Mouse (Mus musculus) kidney, embryonic 15.5 days (tissue): ENCODE measurements around the gene Satb1. TPM values are rescaled to one million over a fixed set of nuclear protein-coding genes. Genes with fewer than 3 reads are reported as not detected.

ENCODE experiments used
- ATAC-seq: fragments of 200-750 bp; cut with Nextera tagmentation; replicated peaks from 2 replicates; pipeline ENCODE4 v1.8.0; 2017; ENCODE audit warnings: moderate TSS enrichment; ENCODE audit not compliant: low FRiP score
- H3K27ac ChIP-seq: fragments of 300-500 bp; sonication (generic); 2 replicates; pipeline ENCODE4 v1.5.1; 2015; ENCODE audit warnings: mild to moderate bottlenecking, inconsistent platforms
- H3K27me3 ChIP-seq: fragments of 300-500 bp; sonication (generic); 2 replicates; pipeline ENCODE4 v1.6.1; 2015; ENCODE audit warnings: inconsistent platforms
- H3K36me3 ChIP-seq: fragments of 300-500 bp; sonication (generic); 2 replicates; pipeline ENCODE4 v1.6.1; 2015; ENCODE audit warnings: inconsistent platforms
- H3K4me1 ChIP-seq: fragments of 300-500 bp; sonication (generic); 2 replicates; pipeline ENCODE4 v1.6.1; 2015; ENCODE audit warnings: inconsistent platforms
- H3K4me2 ChIP-seq: fragments of 300-500 bp; sonication (generic); 2 replicates; pipeline ENCODE4 v1.6.1; 2015; ENCODE audit warnings: moderate library complexity, mild to moderate bottlenecking, inconsistent platforms
- H3K4me3 ChIP-seq: fragments of 300-500 bp; sonication (generic); replicated peaks from 2 replicates; pipeline ENCODE4 v1.5.1; 2015; ENCODE audit warnings: mild to moderate bottlenecking, inconsistent platforms
- H3K9ac ChIP-seq: fragments of 300-500 bp; sonication (generic); 2 replicates; pipeline ENCODE4 v1.6.1; 2015; ENCODE audit warnings: mild to moderate bottlenecking, inconsistent platforms
- H3K9me3 ChIP-seq: fragments of 300-500 bp; sonication (generic); replicated peaks from 2 replicates; pipeline ENCODE4 v1.6.1; 2016; ENCODE audit warnings: inconsistent platforms
- WGBS: fragments of 180-500 bp; shearing (Covaris S2); methylation state at CpG from one replicate; pipeline ENCODE4 v1.1.7; 2015; ENCODE audit warnings: mixed read lengths; 5-methylcytosine and 5-hydroxymethylcytosine counted together
- polyA plus RNA-seq: library from polyadenylated mRNA; unstranded; fragments of >200 nt; fragmentation: Nextera tagmentation; extraction: Ambion mirVana; gene quantifications from 2 replicates; pipeline ENCODE4 v1.2.1, GENCODE M21; 2015

The Satb1 gene
- polyA plus RNA-seq, 1 experiment from 2014 or later = 6.7 TPM

DNA sequence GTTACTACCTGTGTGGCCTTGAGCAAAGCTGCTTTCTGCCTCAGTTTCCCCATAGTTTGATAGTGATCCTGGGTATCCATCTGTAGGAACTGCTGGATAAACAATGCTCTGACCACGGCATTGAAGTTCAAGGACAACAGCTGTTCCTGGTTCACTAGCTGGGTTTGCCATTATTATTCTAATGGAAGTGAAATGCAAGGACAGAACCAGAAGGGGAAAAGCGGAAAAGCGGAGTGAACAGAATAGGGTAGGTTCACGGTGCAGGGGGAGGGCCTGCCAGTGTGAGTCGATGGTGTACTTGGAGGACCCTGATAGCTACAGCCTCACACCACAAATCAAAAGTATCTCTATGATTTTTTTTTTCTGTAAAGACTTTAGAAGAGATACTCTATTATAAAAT lies 6.4 kb upstream of the Satb1 start:
- H3K27ac ChIP-seq = no peak overlapping the region
- peaks cover 22% of the 10 kb centered on the region for H3K27me3 ChIP-seq
- 85% methylated on average over 5 of the region's 5 CpGs for WGBS
- no peaks in the 10 kb centered on the region for H3K4me1 ChIP-seq
- H3K4me2 ChIP-seq = no peak overlapping the region
- no peak overlapping the region for H3K4me3 ChIP-seq
- H3K36me3 ChIP-seq = no peaks in the 10 kb centered on the region
- H3K9me3 ChIP-seq = no peaks in the 10 kb centered on the region
- no peak overlapping the region for H3K9ac ChIP-seq
- no peak for ATAC-seq

DNA sequence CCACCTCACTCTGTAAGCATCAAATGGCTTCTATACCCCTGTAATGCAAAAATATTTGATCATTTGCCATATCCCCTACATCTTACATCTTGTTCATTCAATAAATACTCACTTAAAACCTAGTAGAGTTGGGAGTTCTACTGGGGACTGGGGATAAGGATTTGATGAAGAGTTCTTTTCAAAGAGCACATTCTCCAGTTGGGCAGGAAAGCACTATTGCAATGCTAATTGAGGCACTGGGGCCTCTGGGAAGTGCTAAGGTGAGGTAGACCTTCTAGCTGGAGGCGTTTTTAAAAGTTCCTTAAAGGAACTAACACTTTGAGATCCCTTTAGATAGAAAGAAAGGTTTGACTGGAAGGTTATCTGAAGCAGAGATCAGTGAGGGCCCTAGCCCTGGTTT lies 3.8 kb upstream of the Satb1 start:
- no peak overlapping the region for H3K27ac ChIP-seq
- no peak for ATAC-seq
- H3K36me3 ChIP-seq = no peaks in the 10 kb centered on the region
- 13% methylated on average over 1 of the region's 1 CpGs for WGBS
- H3K9ac ChIP-seq = no peak overlapping the region
- no peaks in the 10 kb centered on the region for H3K9me3 ChIP-seq
- H3K4me3 ChIP-seq = no peak overlapping the region
- peaks cover 44% of the 10 kb centered on the region for H3K27me3 ChIP-seq
- H3K4me1 ChIP-seq = peaks cover 17% of the 10 kb centered on the region
- no peak overlapping the region for H3K4me2 ChIP-seq

DNA sequence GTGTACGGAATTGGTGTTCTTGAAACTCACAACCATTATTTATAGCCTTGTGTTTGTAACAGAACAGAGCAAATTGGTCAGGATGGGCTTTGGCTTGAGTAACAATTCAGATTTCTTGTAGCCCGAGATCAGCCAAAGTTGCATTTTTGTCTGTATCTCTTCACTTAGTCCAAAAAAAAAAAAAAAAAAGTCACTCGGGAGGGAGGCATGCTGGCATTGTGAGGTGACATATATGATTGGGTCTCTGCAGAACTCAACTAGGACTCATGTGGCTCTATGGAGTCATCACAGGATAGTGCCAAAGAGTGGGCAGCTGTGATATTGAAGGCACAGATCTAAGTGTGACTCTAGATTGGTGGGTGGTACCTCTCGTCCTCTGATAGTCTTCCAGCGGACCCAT lies 3.2 kb upstream of the Satb1 start:
- H3K9ac ChIP-seq = no peak overlapping the region
- ATAC-seq = no peak
- peaks cover 23% of the 10 kb centered on the region for H3K4me1 ChIP-seq
- peaks cover 51% of the 10 kb centered on the region for H3K27me3 ChIP-seq
- H3K4me2 ChIP-seq = no peak overlapping the region
- H3K36me3 ChIP-seq = no peaks in the 10 kb centered on the region
- no peak overlapping the region for H3K4me3 ChIP-seq
- no peaks in the 10 kb centered on the region for H3K9me3 ChIP-seq
- H3K27ac ChIP-seq = no peak overlapping the region
- WGBS = 90% methylated on average over 5 of the region's 5 CpGs

GRCm38 (mm10) chr17:51833578-51834361 lies 680 bp upstream of the Satb1 start:
- H3K9me3 ChIP-seq = no peaks in the 10 kb centered on the region
- H3K4me1 ChIP-seq = peaks cover 23% of the 10 kb centered on the region
- no peaks in the 10 kb centered on the region for H3K36me3 ChIP-seq
- no peak overlapping the region for H3K27ac ChIP-seq
- peak overlapping the region; percentile 100 for H3K4me2 ChIP-seq
- peak overlapping the region; percentile 69 for H3K4me3 ChIP-seq
- 2% methylated on average over 16 of the region's 16 CpGs for WGBS
- H3K27me3 ChIP-seq = peaks cover 68% of the 10 kb centered on the region
- no peak for ATAC-seq
- no peak overlapping the region for H3K9ac ChIP-seq

- ATAC-seq = peak; percentile 71
- no peak overlapping the region for H3K27ac ChIP-seq
- H3K4me1 ChIP-seq = peaks cover 23% of the 10 kb centered on the region
- H3K9me3 ChIP-seq = no peaks in the 10 kb centered on the region
- WGBS = under 1% methylated on average over 22 of the region's 66 CpGs
- H3K4me2 ChIP-seq = peak overlapping the region; percentile 100
- peak overlapping the region; percentile 69 for H3K4me3 ChIP-seq
- H3K9ac ChIP-seq = peak overlapping the region; percentile 49
- H3K36me3 ChIP-seq = no peaks in the 10 kb centered on the region
- peaks cover 79% of the 10 kb centered on the region for H3K27me3 ChIP-seq
Measured at GRCm38 (mm10) chr17:51832421-51832875, 642 bp downstream of the Satb1 start.

GRCm38 (mm10) chr17:51831702-51832420 lies 1.2 kb downstream of the Satb1 start:
- H3K4me3 ChIP-seq = peak overlapping the region; percentile 69
- H3K36me3 ChIP-seq = no peaks in the 10 kb centered on the region
- peaks cover 83% of the 10 kb centered on the region for H3K27me3 ChIP-seq
- peak overlapping the region; percentile 49 for H3K9ac ChIP-seq
- peak; percentile 23; the same call in 1 of the 2 replicates for ATAC-seq
- no peaks in the 10 kb centered on the region for H3K9me3 ChIP-seq
- under 1% methylated on average over 56 of the region's 57 CpGs for WGBS
- H3K27ac ChIP-seq = no peak overlapping the region
- H3K4me2 ChIP-seq = peak overlapping the region; percentile 100
- peaks cover 23% of the 10 kb centered on the region for H3K4me1 ChIP-seq

DNA sequence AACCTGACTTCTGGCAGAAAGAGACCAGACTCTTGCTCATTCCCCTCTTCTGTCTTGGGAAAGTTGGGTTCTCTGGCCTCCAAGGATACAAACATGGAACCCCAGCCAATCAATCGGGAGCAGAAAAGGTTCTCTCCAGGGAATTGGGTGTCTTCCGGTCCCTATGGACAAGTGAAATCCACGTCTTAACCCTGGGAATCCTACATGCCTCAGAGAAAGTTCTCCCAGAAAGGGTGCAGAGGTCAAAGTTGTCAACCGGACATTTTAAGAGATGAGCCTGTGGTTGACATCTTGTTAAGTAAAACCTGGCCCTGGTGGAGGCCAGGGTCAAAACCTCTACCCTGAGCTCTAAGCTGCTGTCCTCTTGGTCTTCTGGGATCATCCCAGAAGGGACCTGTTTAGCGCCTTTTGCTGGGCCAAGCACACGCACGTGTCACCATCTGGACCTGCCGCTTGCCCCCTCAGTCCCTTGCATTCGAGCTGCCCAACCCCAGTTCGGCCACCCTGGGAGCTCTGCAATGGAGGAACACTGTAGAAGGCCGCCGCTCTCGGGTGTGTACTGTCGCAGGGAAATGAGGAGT lies 1.9 kb downstream of the Satb1 start:
- Histone ChIP-seq H3K27me3 (peaks cover 85% of the 10 kb centered on the region), H3K4me3 (peak overlapping the region; percentile 69), H3K27ac (no peak overlapping the region), H3K4me1 (peaks cover 23% of the 10 kb centered on the region), H3K4me2 (peak overlapping the region; percentile 100), H3K36me3 (no peaks in the 10 kb centered on the region), H3K9ac (no peak overlapping the region), H3K9me3 (no peaks in the 10 kb centered on the region)
- 13% methylated on average over 14 of the region's 14 CpGs for WGBS
- no peak for ATAC-seq

DNA sequence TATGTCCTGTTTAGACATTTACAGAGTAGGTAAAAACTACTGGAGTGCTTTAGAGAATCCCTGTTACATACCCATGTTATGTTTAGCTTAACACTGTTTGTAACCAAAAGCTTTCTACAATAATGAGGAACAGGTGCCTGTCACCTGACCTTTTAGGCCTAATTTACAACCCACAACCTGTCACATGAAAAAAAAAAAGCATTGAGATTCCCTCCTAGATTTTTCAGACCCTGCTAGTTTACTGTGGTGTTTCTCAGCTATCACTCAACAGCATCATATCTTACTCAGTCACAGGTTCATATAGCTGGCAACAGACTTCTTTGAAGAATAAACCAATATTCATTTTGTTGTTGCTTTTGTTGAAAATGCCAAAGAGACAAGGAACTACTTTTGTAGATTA lies 3.7 kb downstream of the Satb1 start:
- no peak overlapping the region for H3K4me2 ChIP-seq
- no peak overlapping the region for H3K4me3 ChIP-seq
- no peaks in the 10 kb centered on the region for H3K36me3 ChIP-seq
- H3K9me3 ChIP-seq = no peaks in the 10 kb centered on the region
- H3K27me3 ChIP-seq = peaks cover 78% of the 10 kb centered on the region
- no peak overlapping the region for H3K9ac ChIP-seq
- no peak overlapping the region for H3K27ac ChIP-seq
- H3K4me1 ChIP-seq = peaks cover 23% of the 10 kb centered on the region
- no peak for ATAC-seq

- H3K4me1 ChIP-seq = peaks cover 12% of the 10 kb centered on the region
- H3K4me2 ChIP-seq = no peak overlapping the region
- no peaks in the 10 kb centered on the region for H3K9me3 ChIP-seq
- H3K27me3 ChIP-seq = peaks cover 72% of the 10 kb centered on the region
- H3K9ac ChIP-seq = no peak overlapping the region
- no peak for ATAC-seq
- WGBS = 55% methylated on average over 8 of the region's 8 CpGs
- H3K4me3 ChIP-seq = no peak overlapping the region
- no peak overlapping the region for H3K27ac ChIP-seq
- H3K36me3 ChIP-seq = no peaks in the 10 kb centered on the region
Measured at GRCm38 (mm10) chr17:51827922-51828410, 5.1 kb downstream of the Satb1 start.

GRCm38 (mm10) chr17:51826461-51826860 lies 6.6 kb downstream of the Satb1 start:
- H3K4me1 ChIP-seq = peaks cover 2% of the 10 kb centered on the region
- no peak overlapping the region for H3K4me2 ChIP-seq
- 54% methylated on average over 4 of the region's 4 CpGs for WGBS
- no peak overlapping the region for H3K27ac ChIP-seq
- no peak for ATAC-seq
- H3K4me3 ChIP-seq = no peak overlapping the region
- H3K27me3 ChIP-seq = peaks cover 60% of the 10 kb centered on the region
- H3K9me3 ChIP-seq = no peaks in the 10 kb centered on the region
- no peak overlapping the region for H3K9ac ChIP-seq
- no peaks in the 10 kb centered on the region for H3K36me3 ChIP-seq

DNA sequence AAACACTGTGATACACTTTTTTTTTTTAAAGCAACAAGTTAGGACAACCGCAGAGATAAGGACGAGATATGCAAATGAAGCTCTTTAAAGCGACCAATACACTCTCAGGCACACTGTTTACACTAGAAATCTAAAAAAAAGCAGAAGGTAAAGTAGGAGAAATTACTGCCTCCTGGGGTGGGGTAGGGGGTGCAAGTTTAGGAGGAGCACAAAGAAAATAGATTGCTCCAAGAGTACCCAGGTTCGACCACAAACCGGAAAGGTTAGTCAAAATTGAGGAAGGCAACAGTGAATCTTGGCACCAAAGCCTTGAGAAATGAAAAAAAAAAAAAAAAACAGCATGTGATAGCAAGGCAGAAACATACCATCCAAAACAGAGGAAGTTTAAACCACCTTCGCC lies 18.8 kb downstream of the Satb1 start:
- Histone ChIP-seq H3K9ac (no peak overlapping the region), H3K27me3 (peaks cover 26% of the 10 kb centered on the region), H3K4me3 (no peak overlapping the region), H3K9me3 (no peaks in the 10 kb centered on the region), H3K4me1 (peaks cover 7% of the 10 kb centered on the region; the same call in 1 of the 2 replicates), H3K27ac (no peak overlapping the region), H3K36me3 (no peaks in the 10 kb centered on the region), H3K4me2 (0 out of 2 replicates have a peak overlapping the region, but pooled peaks have one; percentile 91)
- WGBS = 26% methylated on average over 6 of the region's 6 CpGs
- no peak for ATAC-seq

- H3K9ac ChIP-seq = peak overlapping the region; percentile 72; the same call in 1 of the 2 replicates
- no peaks in the 10 kb centered on the region for H3K9me3 ChIP-seq
- no peak for ATAC-seq
- peak overlapping the region; percentile 91 for H3K4me2 ChIP-seq
- peaks cover 25% of the 10 kb centered on the region for H3K27me3 ChIP-seq
- peaks cover 7% of the 10 kb centered on the region; the same call in 1 of the 2 replicates for H3K4me1 ChIP-seq
- H3K36me3 ChIP-seq = no peaks in the 10 kb centered on the region
- H3K27ac ChIP-seq = no peak overlapping the region
- H3K4me3 ChIP-seq = peak overlapping the region; percentile 86
- 1% methylated on average over 6 of the region's 6 CpGs for WGBS
Measured at GRCm38 (mm10) chr17:51813784-51814120, 19.3 kb downstream of the Satb1 start.
